Mouse (Mus musculus): ENCODE measurements around the gene Rnase10. TPM values are rescaled to one million over a fixed set of nuclear protein-coding genes. Genes with fewer than 3 reads are reported as not detected.
"Not testable (repeated sequence)": the region's sequence is repeated elsewhere in the genome, so short reads cannot be mapped to it uniquely, and the experiment has no call there.

The Rnase10 gene
- polyA plus RNA-seq, 1 experiment from 2014 or later: not detected

- Histone ChIP-seq H3K9ac (replicated peaks) (no peak overlapping the region), H3K4me2 (replicated peaks) (no peak overlapping the region), H3K9me3 (no peaks in the 10 kb centered on the region), H3K4me1 (replicated peaks) (peaks cover 7% of the 10 kb centered on the region; the same call in 1 of the 2 replicates), H3K4me3 (replicated peaks) (no peak overlapping the region), H3K27ac (no peak overlapping the region), H3K27me3 (no peaks in the 10 kb centered on the region), H3K36me3 (no peaks in the 10 kb centered on the region)
- no peak for ATAC-seq
Observed at GRCm38 (mm10) chr14:50979631-50980030, 27.9 kb upstream of the Rnase10 start.

GRCm38 (mm10) chr14:50981207-50981606 lies 26.3 kb upstream of the Rnase10 start:
- no peaks in the 10 kb centered on the region for H3K9me3 ChIP-seq
- H3K27ac ChIP-seq: no peak overlapping the region
- no peak for ATAC-seq

GRCm38 (mm10) chr14:50981837-50982236 lies 25.7 kb upstream of the Rnase10 start:
- no peak overlapping the region for H3K27ac ChIP-seq
- no peak for ATAC-seq
- no peaks in the 10 kb centered on the region for H3K36me3 ChIP-seq
- H3K9ac ChIP-seq (replicated peaks): no peak overlapping the region
- H3K4me2 ChIP-seq (replicated peaks): no peak overlapping the region
- no peaks in the 10 kb centered on the region for H3K9me3 ChIP-seq
- WGBS: 88% methylated on average over 5 of the region's 5 CpGs
- peaks cover 2% of the 10 kb centered on the region; the same call in 1 of the 2 replicates for H3K4me1 ChIP-seq (replicated peaks)
- no peak overlapping the region for H3K4me3 ChIP-seq (replicated peaks)
- no peaks in the 10 kb centered on the region for H3K27me3 ChIP-seq

More at GRCm38 (mm10) chr14:50981207-50981606, 26.3 kb upstream of the Rnase10 start:
- no peaks in the 10 kb centered on the region for H3K36me3 ChIP-seq
- 58% methylated on average over 2 of the region's 2 CpGs for WGBS
- no peaks in the 10 kb centered on the region for H3K27me3 ChIP-seq
- H3K4me3 ChIP-seq (replicated peaks): no peak overlapping the region
- no peak overlapping the region for H3K4me2 ChIP-seq (replicated peaks)
- peaks cover 7% of the 10 kb centered on the region; the same call in 1 of the 2 replicates for H3K4me1 ChIP-seq (replicated peaks)
- H3K9ac ChIP-seq (replicated peaks): no peak overlapping the region

- no peak overlapping the region for H3K4me3 ChIP-seq (replicated peaks)
- no peak overlapping the region for H3K9ac ChIP-seq (replicated peaks)
- WGBS: 92% methylated on average over 2 of the region's 2 CpGs
- H3K4me2 ChIP-seq (replicated peaks): no peak overlapping the region
- no peaks in the 10 kb centered on the region for H3K4me1 ChIP-seq (replicated peaks)
- no peaks in the 10 kb centered on the region for H3K9me3 ChIP-seq
- no peak overlapping the region for H3K27ac ChIP-seq
- no peaks in the 10 kb centered on the region for H3K36me3 ChIP-seq
- H3K27me3 ChIP-seq: no peaks in the 10 kb centered on the region
- ATAC-seq: no peak
Observed at GRCm38 (mm10) chr14:50987668-50988067, 19.9 kb upstream of the Rnase10 start.

GRCm38 (mm10) chr14:50991037-50991436 lies 16.5 kb upstream of the Rnase10 start:
- H3K9ac ChIP-seq (replicated peaks): no peak overlapping the region
- H3K9me3 ChIP-seq: no peaks in the 10 kb centered on the region
- H3K36me3 ChIP-seq: no peaks in the 10 kb centered on the region
- no peak overlapping the region for H3K27ac ChIP-seq
- H3K4me1 ChIP-seq (replicated peaks): no peaks in the 10 kb centered on the region
- no peaks in the 10 kb centered on the region for H3K27me3 ChIP-seq
- 85% methylated on average over 3 of the region's 3 CpGs for WGBS
- H3K4me2 ChIP-seq (replicated peaks): no peak overlapping the region
- no peak overlapping the region for H3K4me3 ChIP-seq (replicated peaks)
- ATAC-seq: no peak

- no peak for ATAC-seq
- Histone ChIP-seq H3K9ac (replicated peaks) (no peak overlapping the region), H3K9me3 (no peaks in the 10 kb centered on the region), H3K27me3 (no peaks in the 10 kb centered on the region), H3K36me3 (no peaks in the 10 kb centered on the region), H3K4me2 (replicated peaks) (no peak overlapping the region), H3K27ac (no peak overlapping the region), H3K4me1 (replicated peaks) (no peaks in the 10 kb centered on the region), H3K4me3 (replicated peaks) (no peak overlapping the region)
- 85% methylated on average over 3 of the region's 3 CpGs for WGBS
Observed at GRCm38 (mm10) chr14:50997088-50997487, 10.5 kb upstream of the Rnase10 start.

- H3K9me3 ChIP-seq: no peaks in the 10 kb centered on the region
- no peak overlapping the region for H3K9ac ChIP-seq (replicated peaks)
- H3K36me3 ChIP-seq: no peaks in the 10 kb centered on the region
- H3K4me3 ChIP-seq (replicated peaks): no peak overlapping the region
- 86% methylated on average over 2 of the region's 2 CpGs for WGBS
- no peak overlapping the region for H3K4me2 ChIP-seq (replicated peaks)
- no peaks in the 10 kb centered on the region for H3K4me1 ChIP-seq (replicated peaks)
- H3K27me3 ChIP-seq: no peaks in the 10 kb centered on the region
- H3K27ac ChIP-seq: no peak overlapping the region
- ATAC-seq: no peak
Observed at GRCm38 (mm10) chr14:50997999-50998666, 9.4 kb upstream of the Rnase10 start.

- Histone ChIP-seq H3K27me3 (no peaks in the 10 kb centered on the region), H3K27ac (no peak overlapping the region), H3K4me2 (replicated peaks) (no peak overlapping the region), H3K36me3 (no peaks in the 10 kb centered on the region), H3K9me3 (no peaks in the 10 kb centered on the region), H3K4me1 (replicated peaks) (no peaks in the 10 kb centered on the region), H3K4me3 (replicated peaks) (no peak overlapping the region), H3K9ac (replicated peaks) (no peak overlapping the region)
- 86% methylated on average over 13 of the region's 13 CpGs for WGBS
- ATAC-seq: no peak
Observed at GRCm38 (mm10) chr14:51007914-51008713, 563 bp downstream of the Rnase10 start.

- H3K4me2 ChIP-seq (replicated peaks): no peak overlapping the region
- WGBS: 90% methylated on average over 4 of the region's 4 CpGs
- no peak for ATAC-seq
Observed at GRCm38 (mm10) chr14:51008781-51009180, 1.2 kb downstream of the Rnase10 start.

GRCm38 (mm10) chr14:51009572-51009971 lies 2.0 kb downstream of the Rnase10 start:
- Histone ChIP-seq H3K9me3 (no peaks in the 10 kb centered on the region), H3K4me2 (replicated peaks) (no peak overlapping the region), H3K36me3 (no peaks in the 10 kb centered on the region), H3K27me3 (no peaks in the 10 kb centered on the region), H3K27ac (no peak overlapping the region), H3K4me3 (replicated peaks) (no peak overlapping the region), H3K9ac (replicated peaks) (no peak overlapping the region), H3K4me1 (replicated peaks) (no peaks in the 10 kb centered on the region)
- 85% methylated on average over 6 of the region's 6 CpGs for WGBS
- no peak for ATAC-seq

More at GRCm38 (mm10) chr14:51008781-51009180, 1.2 kb downstream of the Rnase10 start:
- Histone ChIP-seq H3K9ac (replicated peaks) (no peak overlapping the region), H3K27me3 (no peaks in the 10 kb centered on the region), H3K4me3 (replicated peaks) (no peak overlapping the region), H3K4me1 (replicated peaks) (no peaks in the 10 kb centered on the region), H3K36me3 (no peaks in the 10 kb centered on the region), H3K27ac (no peak overlapping the region), H3K9me3 (no peaks in the 10 kb centered on the region)

GRCm38 (mm10) chr14:51014724-51015123 lies 7.2 kb downstream of the Rnase10 start:
- H3K4me3 ChIP-seq (replicated peaks); ATAC-seq; H3K36me3 ChIP-seq; H3K27ac ChIP-seq; H3K4me2 ChIP-seq (replicated peaks); H3K27me3 ChIP-seq; H3K9ac ChIP-seq (replicated peaks); H3K4me1 ChIP-seq (replicated peaks); H3K9me3 ChIP-seq: not testable (repeated sequence)
- 85% methylated on average over 3 of the region's 3 CpGs for WGBS

- Histone ChIP-seq H3K4me2 (replicated peaks) (no peak overlapping the region), H3K27me3 (no peaks in the 10 kb centered on the region), H3K27ac (no peak overlapping the region), H3K36me3 (no peaks in the 10 kb centered on the region), H3K9ac (replicated peaks) (no peak overlapping the region), H3K4me1 (replicated peaks) (no peaks in the 10 kb centered on the region), H3K4me3 (replicated peaks) (no peak overlapping the region), H3K9me3 (no peaks in the 10 kb centered on the region)
- no peak for ATAC-seq
Observed at GRCm38 (mm10) chr14:51015780-51016179, 8.2 kb downstream of the Rnase10 start.

All from midbrain, embryonic 13.5 days (tissue).